Mouse (Mus musculus) cerebellum, postnatal 14 days (tissue): ENCODE measurements around the gene Cyp24a1.

Experiments
- DNase-seq, 2 experiments: peaks; one replicate each; pipeline ENCODE4 v3.0.0; 2021; ENCODE audit warnings: mixed read lengths in 2 of 2

Gene Cyp24a1

DNA sequence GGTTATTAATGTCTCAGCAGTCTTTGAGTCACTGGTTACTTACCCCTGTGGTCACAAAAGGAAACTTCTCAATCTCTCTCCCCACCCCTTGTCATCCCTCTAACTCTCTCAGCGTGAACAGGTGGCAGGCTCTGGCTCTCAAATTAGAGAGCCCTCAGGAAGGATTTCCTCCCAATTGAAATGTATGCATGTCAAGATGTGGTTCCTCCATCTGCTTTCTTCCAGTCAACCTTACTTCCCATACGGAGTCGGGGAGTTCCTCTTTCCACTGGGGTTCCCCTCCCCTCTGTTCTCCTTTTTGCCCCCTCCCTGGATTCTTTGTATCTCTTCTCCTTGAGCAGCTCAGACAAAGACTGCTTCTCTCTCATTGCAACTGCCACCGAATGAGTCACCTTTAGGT, 60.7 kb downstream of the Cyp24a1 start:
- DNase-seq = no peak
